Mouse (Mus musculus): ENCODE data around the gene Scamp4. TPM values are rescaled to one million over a fixed set of nuclear protein-coding genes. Genes with fewer than 3 reads are reported as not detected.
"Not testable (repeated sequence)": the region's sequence is repeated elsewhere in the genome, so short reads cannot be mapped to it uniquely, and the experiment has no call there.

Scamp4 gene
- total and polyA plus RNA-seq, 2 experiments from 2014 or later, result 39.2 to 44.5 TPM

DNA sequence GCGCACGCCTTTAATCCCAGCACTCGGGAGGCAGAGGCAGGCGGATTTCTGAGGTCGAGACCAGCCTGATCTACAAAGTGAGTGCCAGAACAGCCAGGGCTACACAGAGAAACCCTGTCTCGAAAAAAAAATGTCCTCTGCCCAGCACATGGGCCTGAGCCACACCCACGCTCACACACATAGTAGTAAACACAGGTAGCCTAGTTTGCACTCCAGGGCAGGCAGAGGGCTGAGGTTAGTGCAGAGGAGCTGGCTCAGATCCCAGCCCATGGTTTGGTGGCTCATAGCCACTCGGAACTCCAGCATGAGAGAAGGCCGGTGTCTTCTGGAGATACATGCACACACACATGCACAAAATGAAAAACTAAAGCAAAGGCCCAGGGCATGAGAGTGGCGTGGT, 44.3 kb downstream of the Scamp4 start:
- H3K9ac ChIP-seq (replicated peaks; ENCODE audit: low read depth, low read length), result no peak overlapping the region
- peaks cover 57% of the 10 kb centered on the region for H3K36me3 ChIP-seq (replicated peaks; ENCODE audit: control insufficient read depth, insufficient read depth, low read length)
- DNase-seq (ENCODE audit: low spot score), result no peak
- H3K27ac ChIP-seq (ENCODE audit: low read depth), result no peak overlapping the region
- H3K4me2 ChIP-seq (ENCODE audit: low read depth, low read length), result no peak overlapping the region
- no peaks in the 10 kb centered on the region for H3K9me3 ChIP-seq (replicated peaks; ENCODE audit: control insufficient read depth, low read length)
- no peaks in the 10 kb centered on the region for H3K4me1 ChIP-seq (ENCODE audit: control insufficient read depth, insufficient read depth)
- ATAC-seq (ENCODE audit: insufficient read depth, low read depth), result no peak
- no peaks in the 10 kb centered on the region for H3K27me3 ChIP-seq (ENCODE audit: control insufficient read depth, insufficient read depth, low read length)
- no peak overlapping the region for H3K4me3 ChIP-seq (ENCODE audit: low read depth, low read length)
- WGBS, result 90% methylated on average over 10 of the region's 10 CpGs
- TF ChIP-seq EP300 (IDR thresholded peaks at IDR 0.05; ENCODE audit: low read depth) (no peak), CTCF (IDR thresholded peaks at IDR 0.05; ENCODE audit: low read depth) (no peak)

DNA sequence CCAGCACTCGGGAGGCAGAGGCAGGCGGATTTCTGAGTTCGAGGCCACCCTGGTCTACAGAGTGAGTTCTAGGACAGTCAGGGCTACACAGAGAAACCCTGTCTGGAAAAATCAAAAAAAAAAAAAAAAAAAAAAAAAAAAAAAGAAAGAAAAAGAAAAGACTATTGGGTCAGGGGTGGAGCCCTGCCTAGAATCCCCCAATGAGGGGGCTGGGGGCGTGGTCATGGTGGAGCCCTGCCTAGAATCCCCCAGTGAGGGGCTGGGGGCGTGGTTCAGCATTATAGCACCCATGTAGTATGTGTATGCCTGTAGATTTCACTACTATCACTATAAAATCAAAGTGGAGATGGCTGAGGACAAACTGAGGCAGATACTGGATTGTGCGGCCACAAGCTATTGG, 47.2 kb downstream of the Scamp4 start:
- H3K9me3 ChIP-seq (replicated peaks; ENCODE audit: control insufficient read depth, low read length); H3K27ac ChIP-seq (ENCODE audit: low read depth); H3K4me1 ChIP-seq (ENCODE audit: control insufficient read depth, insufficient read depth); ATAC-seq (ENCODE audit: insufficient read depth, low read depth); DNase-seq (ENCODE audit: low spot score); H3K4me3 ChIP-seq (ENCODE audit: low read depth, low read length); H3K27me3 ChIP-seq (ENCODE audit: control insufficient read depth, insufficient read depth, low read length); H3K9ac ChIP-seq (replicated peaks; ENCODE audit: low read depth, low read length); H3K4me2 ChIP-seq (ENCODE audit: low read depth, low read length): not testable (repeated sequence)
- WGBS, result 95% methylated on average over 6 of the region's 6 CpGs
- H3K36me3 ChIP-seq (replicated peaks; ENCODE audit: control insufficient read depth, insufficient read depth, low read length), result peaks cover 34% of the 10 kb centered on the region

DNA sequence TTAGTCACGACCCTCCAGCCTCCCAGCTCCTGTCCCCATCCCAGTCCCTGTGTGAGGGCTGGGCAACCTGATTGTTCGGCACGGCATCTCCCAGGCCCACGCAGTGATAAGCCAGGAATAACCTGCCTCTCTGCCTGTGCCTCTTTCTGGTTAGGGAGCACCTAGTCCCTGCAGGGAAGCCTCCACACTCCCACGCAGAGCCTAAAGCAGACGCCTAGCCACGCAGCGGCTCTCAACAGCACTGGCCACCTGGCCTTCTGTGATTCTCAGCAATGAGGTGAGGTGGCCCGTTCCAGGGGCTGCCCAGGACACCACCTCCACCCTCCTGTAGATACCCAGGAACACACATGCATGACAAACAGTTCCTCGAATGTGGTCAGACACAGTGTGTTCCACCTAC, 47.7 kb downstream of the Scamp4 start:
- Histone ChIP-seq H3K4me3 (ENCODE audit: low read depth, low read length) (no peak overlapping the region), H3K4me1 (ENCODE audit: control insufficient read depth, insufficient read depth) (peaks cover 6% of the 10 kb centered on the region), H3K4me2 (ENCODE audit: low read depth, low read length) (no peak overlapping the region), H3K27ac (ENCODE audit: low read depth) (no peak overlapping the region), H3K36me3 (replicated peaks; ENCODE audit: control insufficient read depth, insufficient read depth, low read length) (peaks cover 30% of the 10 kb centered on the region), H3K27me3 (ENCODE audit: control insufficient read depth, insufficient read depth, low read length) (no peaks in the 10 kb centered on the region), H3K9ac (replicated peaks; ENCODE audit: low read depth, low read length) (no peak overlapping the region), H3K9me3 (replicated peaks; ENCODE audit: control insufficient read depth, low read length) (no peaks in the 10 kb centered on the region)
- 78% methylated on average over 10 of the region's 10 CpGs for WGBS
- DNase-seq (ENCODE audit: low spot score) (no peak), ATAC-seq (ENCODE audit: insufficient read depth, low read depth) (no peak)
- TF ChIP-seq EP300 (IDR thresholded peaks at IDR 0.05; ENCODE audit: low read depth), result no peak
- no peak for TF ChIP-seq CTCF (IDR thresholded peaks at IDR 0.05; ENCODE audit: low read depth)

DNA sequence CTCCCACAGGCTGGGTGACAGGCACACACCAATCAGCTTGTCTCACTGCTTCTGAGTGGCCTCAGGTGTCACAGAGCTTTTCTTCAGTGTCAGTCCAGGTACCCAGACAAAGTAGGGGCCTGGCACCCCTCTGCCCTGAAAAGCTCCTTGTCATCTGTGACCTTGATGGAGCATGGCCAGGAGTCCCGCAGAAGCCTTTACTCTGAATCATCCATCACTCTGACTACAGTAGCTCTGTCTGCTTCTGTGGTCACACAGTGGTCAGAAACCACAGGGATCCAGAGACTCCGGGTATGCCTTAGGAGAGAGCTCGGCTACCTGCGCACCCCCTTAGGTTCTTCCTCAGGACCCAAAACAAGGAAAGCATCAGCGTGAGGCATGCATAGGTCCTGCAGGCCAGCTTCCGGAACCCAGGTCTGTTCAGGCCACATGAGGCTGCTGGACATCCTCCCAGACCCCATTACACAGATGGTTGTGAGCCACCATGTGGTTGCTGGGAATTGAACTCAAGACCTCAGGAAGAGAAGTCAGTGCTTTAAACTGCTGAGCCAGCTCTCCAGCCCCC, 50.6 kb downstream of the Scamp4 start:
- Histone ChIP-seq H3K9ac (replicated peaks; ENCODE audit: low read depth, low read length) (no peak overlapping the region), H3K27ac (ENCODE audit: low read depth) (no peak overlapping the region), H3K4me3 (ENCODE audit: low read depth, low read length) (no peak overlapping the region), H3K36me3 (replicated peaks; ENCODE audit: control insufficient read depth, insufficient read depth, low read length) (peaks cover 11% of the 10 kb centered on the region), H3K9me3 (replicated peaks; ENCODE audit: control insufficient read depth, low read length) (no peaks in the 10 kb centered on the region), H3K27me3 (ENCODE audit: control insufficient read depth, insufficient read depth, low read length) (no peaks in the 10 kb centered on the region), H3K4me2 (ENCODE audit: low read depth, low read length) (no peak overlapping the region), H3K4me1 (ENCODE audit: control insufficient read depth, insufficient read depth) (peaks cover 11% of the 10 kb centered on the region)
- ATAC-seq (ENCODE audit: insufficient read depth, low read depth), result no peak
- TF ChIP-seq EP300 (IDR thresholded peaks at IDR 0.05; ENCODE audit: low read depth), result no peak
- no peak for TF ChIP-seq CTCF (IDR thresholded peaks at IDR 0.05; ENCODE audit: low read depth)
- DNase-seq (ENCODE audit: low spot score), result no peak
- 79% methylated on average over 6 of the region's 6 CpGs for WGBS

DNA sequence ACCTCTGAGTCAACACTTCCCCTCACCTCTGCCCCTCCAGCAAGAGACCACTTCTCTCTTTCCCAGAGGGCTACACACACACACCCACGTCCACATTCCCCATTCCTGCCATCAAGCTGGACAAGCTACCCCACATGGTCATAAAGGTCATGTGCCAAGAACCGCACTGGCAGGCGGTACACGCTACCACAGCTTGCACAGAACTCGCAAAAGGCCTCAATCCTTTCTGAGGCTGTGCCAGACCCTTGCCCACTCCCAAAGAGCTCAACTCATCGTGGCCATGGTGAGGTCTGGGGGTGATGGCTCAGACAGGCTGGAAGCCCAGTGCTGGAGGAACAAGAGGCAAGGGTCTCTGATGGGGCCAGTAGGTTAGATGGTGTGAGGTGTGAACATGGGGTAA, 52.2 kb downstream of the Scamp4 start:
- no peaks in the 10 kb centered on the region for H3K9me3 ChIP-seq (replicated peaks; ENCODE audit: control insufficient read depth, low read length)
- H3K9ac ChIP-seq (replicated peaks; ENCODE audit: low read depth, low read length), result no peak overlapping the region
- peaks cover 6% of the 10 kb centered on the region; the same call in 1 of the 2 replicates for H3K36me3 ChIP-seq (replicated peaks; ENCODE audit: control insufficient read depth, insufficient read depth, low read length)
- no peak for DNase-seq (ENCODE audit: low spot score)
- peak overlapping the region; percentile 87; the same call in 1 of the 2 replicates for H3K4me2 ChIP-seq (ENCODE audit: low read depth, low read length)
- no peak overlapping the region for H3K4me3 ChIP-seq (ENCODE audit: low read depth, low read length)
- no peak for ATAC-seq (ENCODE audit: insufficient read depth, low read depth)
- H3K27ac ChIP-seq (ENCODE audit: low read depth), result no peak overlapping the region
- 87% methylated on average over 6 of the region's 6 CpGs for WGBS
- H3K4me1 ChIP-seq (ENCODE audit: control insufficient read depth, insufficient read depth), result peaks cover 11% of the 10 kb centered on the region
- TF ChIP-seq EP300 (IDR thresholded peaks at IDR 0.05; ENCODE audit: low read depth) (no peak), CTCF (IDR thresholded peaks at IDR 0.05; ENCODE audit: low read depth) (no peak)
- no peaks in the 10 kb centered on the region for H3K27me3 ChIP-seq (ENCODE audit: control insufficient read depth, insufficient read depth, low read length)
